Mouse (Mus musculus): ENCODE data around the gene Mmp9. TPM values are rescaled to one million over a fixed set of nuclear protein-coding genes. Genes with fewer than 3 reads are reported as not detected.
A peak's percentile ranks its signal among the peaks of the same experiment; 100 is the strongest.

Mmp9 gene
- total RNA-seq, 1 experiment = 7.0 TPM

DNA sequence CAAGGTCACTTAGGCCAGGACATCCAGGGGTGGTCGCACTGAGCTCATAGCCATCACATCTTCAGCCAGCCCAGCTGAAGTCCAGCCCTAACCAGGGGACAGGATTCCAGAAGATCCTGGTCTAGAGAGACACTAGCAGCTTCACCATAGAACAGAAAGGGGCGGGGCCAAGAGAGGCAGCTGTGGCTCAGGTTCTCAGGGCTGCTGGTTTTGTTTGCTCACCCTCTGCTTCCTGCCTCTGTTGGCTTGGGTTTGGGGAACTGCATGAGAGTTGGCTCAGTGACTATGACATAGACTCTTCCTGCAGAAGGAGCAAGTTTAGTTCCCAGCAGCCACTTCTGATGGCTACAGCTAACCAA is 27.2 kb upstream of the Mmp9 start:
- in situ Hi-C loops (cut with MboI; ENCODE audit: low sequenced_read_pairs in 2 of 2, unreplicated experiment in 2 of 2) = no loop called here

DNA sequence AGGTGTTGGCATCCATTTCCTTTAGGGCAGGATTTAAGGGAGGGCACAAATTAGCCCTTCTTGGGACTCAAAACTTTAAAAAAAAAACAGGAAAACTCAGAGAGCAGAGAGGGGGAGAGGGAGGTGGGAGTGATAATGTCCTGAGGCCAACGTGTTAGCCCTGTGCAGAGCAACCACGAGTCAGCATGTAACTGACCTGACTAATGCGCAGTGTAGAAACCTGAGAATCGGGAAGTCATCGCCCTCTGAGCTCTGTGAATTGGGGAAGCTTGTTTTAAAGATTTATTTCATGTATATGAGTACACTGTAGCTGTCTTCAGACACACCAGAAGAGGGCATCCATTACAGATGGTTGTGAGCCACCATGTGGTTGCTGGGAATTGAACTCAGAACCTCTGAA is 23.8 kb upstream of the Mmp9 start:
- no peaks in the 10 kb centered on the region for H3K9me3 ChIP-seq (ENCODE audit: control insufficient read depth, insufficient read depth, low read depth, low read length)
- in situ Hi-C loops (cut with MboI; ENCODE audit: low sequenced_read_pairs in 2 of 2, unreplicated experiment in 2 of 2) = no loop called here
- no peak overlapping the region for H3K4me3 ChIP-seq (ENCODE audit: insufficient read depth in 1 of 2, low read depth in 1 of 2, low read length in 2 of 2, poor library complexity in 1 of 2, severe bottlenecking in 1 of 2)
- no peak overlapping the region for H3K9ac ChIP-seq (ENCODE audit: insufficient read depth, low read depth, low read length, poor library complexity, severe bottlenecking)
- H3K27ac ChIP-seq (ENCODE audit: insufficient read depth, low read depth, low read length, poor library complexity, severe bottlenecking) = peak overlapping the region; percentile 8; the same call in 1 of the 2 replicates
- peak; percentile 75 for TF ChIP-seq MAFK (IDR thresholded peaks at IDR 0.05; ENCODE audit: insufficient read depth, low read depth, low read length)
- TF ChIP-seq ZC3H11A (IDR thresholded peaks at IDR 0.05; ENCODE audit: borderline replicate concordance, low read depth, low read length) = no peak
- DNase-seq (ENCODE audit: low read depth, low spot score) = no peak
- peaks cover 4 to 24% of the 10 kb centered on the region in 2 experiments; a peak in 3 of 4 replicates for H3K4me1 ChIP-seq (ENCODE audit: control insufficient read depth in 2 of 2, insufficient read depth in 2 of 2, low read length in 2 of 2, poor library complexity in 1 of 2)
- H3K36me3 ChIP-seq (ENCODE audit: control insufficient read depth, insufficient read depth, low read length, poor library complexity, severe bottlenecking) = no peaks in the 10 kb centered on the region; the same call in 1 of the 2 replicates

More for the DNA sequence above, 27.2 kb upstream of the Mmp9 start:
- Histone ChIP-seq H3K9me3 (ENCODE audit: control insufficient read depth, insufficient read depth, low read depth, low read length) (no peaks in the 10 kb centered on the region), H3K9ac (ENCODE audit: insufficient read depth, low read depth, low read length, poor library complexity, severe bottlenecking) (no peak overlapping the region; the same call in 1 of the 2 replicates), H3K36me3 (ENCODE audit: control insufficient read depth, insufficient read depth, low read length, poor library complexity, severe bottlenecking) (peaks cover 7% of the 10 kb centered on the region), H3K4me1 (ENCODE audit: control insufficient read depth in 2 of 2, insufficient read depth in 2 of 2, low read length in 2 of 2, poor library complexity in 1 of 2) (peaks cover 6 to 29% of the 10 kb centered on the region in 2 experiments; a peak in 3 of 4 replicates), H3K4me3 (ENCODE audit: insufficient read depth in 1 of 2, low read depth in 1 of 2, low read length in 2 of 2, poor library complexity in 1 of 2, severe bottlenecking in 1 of 2) (no peak overlapping the region; a peak in 1 of 4 replicates), H3K27ac (ENCODE audit: insufficient read depth, low read depth, low read length, poor library complexity, severe bottlenecking) (no peak overlapping the region)
- DNase-seq (ENCODE audit: low read depth, low spot score) = peak; percentile 28
- no peak for TF ChIP-seq ZNF384 (IDR thresholded peaks at IDR 0.05; ENCODE audit: low read depth, low read length)

- Histone ChIP-seq H3K9ac (ENCODE audit: insufficient read depth, low read depth, low read length, poor library complexity, severe bottlenecking) (no peak overlapping the region), H3K4me3 (ENCODE audit: insufficient read depth in 1 of 2, low read depth in 1 of 2, low read length in 2 of 2, poor library complexity in 1 of 2, severe bottlenecking in 1 of 2) (no peak overlapping the region), H3K4me1 (ENCODE audit: control insufficient read depth in 2 of 2, insufficient read depth in 2 of 2, low read length in 2 of 2, poor library complexity in 1 of 2) (peaks cover 4 to 22% of the 10 kb centered on the region in 2 experiments; a peak in 3 of 4 replicates), H3K27ac (ENCODE audit: insufficient read depth, low read depth, low read length, poor library complexity, severe bottlenecking) (peak overlapping the region; percentile 8), H3K36me3 (ENCODE audit: control insufficient read depth, insufficient read depth, low read length, poor library complexity, severe bottlenecking) (no peaks in the 10 kb centered on the region; the same call in 1 of the 2 replicates), H3K9me3 (ENCODE audit: control insufficient read depth, insufficient read depth, low read depth, low read length) (no peaks in the 10 kb centered on the region)
- in situ Hi-C loops (cut with MboI; ENCODE audit: low sequenced_read_pairs in 2 of 2, unreplicated experiment in 2 of 2) = no loop called here
- DNase-seq (ENCODE audit: low read depth, low spot score) = peak; percentile 61
- TF ChIP-seq CHD2 (IDR thresholded peaks at IDR 0.05; ENCODE audit: low read depth, low read length) (no peak), ZC3H11A (IDR thresholded peaks at IDR 0.05; ENCODE audit: borderline replicate concordance, low read depth, low read length) (no peak), MAFK (IDR thresholded peaks at IDR 0.05; ENCODE audit: insufficient read depth, low read depth, low read length) (no peak), HCFC1 (IDR thresholded peaks at IDR 0.05; ENCODE audit: borderline replicate concordance, insufficient read depth, low read length) (no peak), ZNF384 (IDR thresholded peaks at IDR 0.05; ENCODE audit: low read depth, low read length) (no peak)
Observed at GRCm38 (mm10) chr2:164917371-164917770, 23.2 kb upstream of the Mmp9 start.

GRCm38 (mm10) chr2:164918325-164918724 is 22.3 kb upstream of the Mmp9 start:
- no peak for DNase-seq (ENCODE audit: low read depth, low spot score)
- in situ Hi-C loops (cut with MboI; ENCODE audit: low sequenced_read_pairs in 2 of 2, unreplicated experiment in 2 of 2) = no loop called here
- H3K4me3 ChIP-seq (ENCODE audit: insufficient read depth in 1 of 2, low read depth in 1 of 2, low read length in 2 of 2, poor library complexity in 1 of 2, severe bottlenecking in 1 of 2) = no peak overlapping the region
- TF ChIP-seq ZC3H11A (IDR thresholded peaks at IDR 0.05; ENCODE audit: borderline replicate concordance, low read depth, low read length) (no peak), MAFK (IDR thresholded peaks at IDR 0.05; ENCODE audit: insufficient read depth, low read depth, low read length) (no peak), ZNF384 (IDR thresholded peaks at IDR 0.05; ENCODE audit: low read depth, low read length) (no peak), CHD2 (IDR thresholded peaks at IDR 0.05; ENCODE audit: low read depth, low read length) (no peak), HCFC1 (IDR thresholded peaks at IDR 0.05; ENCODE audit: borderline replicate concordance, insufficient read depth, low read length) (no peak)
- H3K9ac ChIP-seq (ENCODE audit: insufficient read depth, low read depth, low read length, poor library complexity, severe bottlenecking) = 0 out of 2 replicates have a peak overlapping the region, but pooled peaks have one; percentile 0
- H3K36me3 ChIP-seq (ENCODE audit: control insufficient read depth, insufficient read depth, low read length, poor library complexity, severe bottlenecking) = no peaks in the 10 kb centered on the region; the same call in 1 of the 2 replicates
- peak overlapping the region; percentile 0; the same call in 1 of the 2 replicates for H3K27ac ChIP-seq (ENCODE audit: insufficient read depth, low read depth, low read length, poor library complexity, severe bottlenecking)
- H3K4me1 ChIP-seq (ENCODE audit: control insufficient read depth in 2 of 2, insufficient read depth in 2 of 2, low read length in 2 of 2, poor library complexity in 1 of 2) = peaks cover 2 to 19% of the 10 kb centered on the region in 2 experiments; a peak in 2 of 4 replicates
- no peaks in the 10 kb centered on the region for H3K9me3 ChIP-seq (ENCODE audit: control insufficient read depth, insufficient read depth, low read depth, low read length)

- Histone ChIP-seq H3K4me3 (ENCODE audit: insufficient read depth in 1 of 2, low read depth in 1 of 2, low read length in 2 of 2, poor library complexity in 1 of 2, severe bottlenecking in 1 of 2) (no peak overlapping the region), H3K36me3 (ENCODE audit: control insufficient read depth, insufficient read depth, low read length, poor library complexity, severe bottlenecking) (no peaks in the 10 kb centered on the region), H3K4me1 (ENCODE audit: control insufficient read depth in 2 of 2, insufficient read depth in 2 of 2, low read length in 2 of 2, poor library complexity in 1 of 2) (peaks cover 0 to 14% of the 10 kb centered on the region in 2 experiments; a peak in 2 of 4 replicates), H3K9ac (ENCODE audit: insufficient read depth, low read depth, low read length, poor library complexity, severe bottlenecking) (no peak overlapping the region), H3K9me3 (ENCODE audit: control insufficient read depth, insufficient read depth, low read depth, low read length) (no peaks in the 10 kb centered on the region), H3K27ac (ENCODE audit: insufficient read depth, low read depth, low read length, poor library complexity, severe bottlenecking) (no peak overlapping the region)
- in situ Hi-C loops (cut with MboI; ENCODE audit: low sequenced_read_pairs in 2 of 2, unreplicated experiment in 2 of 2) = no loop called here
- TF ChIP-seq CHD2 (IDR thresholded peaks at IDR 0.05; ENCODE audit: low read depth, low read length) (no peak), HCFC1 (IDR thresholded peaks at IDR 0.05; ENCODE audit: borderline replicate concordance, insufficient read depth, low read length) (no peak), ZNF384 (IDR thresholded peaks at IDR 0.05; ENCODE audit: low read depth, low read length) (no peak), ZC3H11A (IDR thresholded peaks at IDR 0.05; ENCODE audit: borderline replicate concordance, low read depth, low read length) (no peak), MAFK (IDR thresholded peaks at IDR 0.05; ENCODE audit: insufficient read depth, low read depth, low read length) (no peak)
- no peak for DNase-seq (ENCODE audit: low read depth, low spot score)
Observed at GRCm38 (mm10) chr2:164921984-164922383, 18.6 kb upstream of the Mmp9 start.
